Mouse (Mus musculus) heart, adult 11 months (tissue): ENCODE results near the gene Cmtm7.
A peak's percentile ranks its signal among the peaks of the same experiment; 100 is the strongest.

Experiments
- DNase-seq: peaks from one replicate; pipeline ENCODE4 v3.0.0; 2022

The Cmtm7 gene

GRCm38 (mm10) chr9:114793764-114794295, 12.2 kb upstream of the Cmtm7 start:
- DNase-seq, result no peak

- no peak for DNase-seq
These were observed 8.3 kb upstream of the Cmtm7 start for GRCm38 (mm10) chr9:114789989-114790388.

DNA sequence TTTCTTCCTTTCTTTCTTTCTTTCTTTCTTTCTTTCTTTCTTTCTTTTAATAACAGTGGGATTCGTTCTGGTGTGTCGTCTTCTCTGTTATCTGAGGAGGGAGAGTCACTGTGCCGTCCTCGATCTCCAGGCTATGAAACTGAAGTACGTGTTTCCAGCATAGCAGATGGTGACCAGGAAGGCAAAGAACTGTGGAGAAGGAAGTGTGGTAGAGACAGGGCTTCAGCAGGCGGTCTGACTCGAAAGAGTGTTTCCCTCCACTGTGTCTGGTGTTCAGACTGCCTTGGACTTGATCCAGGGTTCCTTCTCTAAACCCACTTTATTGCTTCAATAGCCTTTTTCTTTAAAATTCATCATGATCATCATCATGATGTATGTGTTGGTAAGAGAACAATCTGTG, 7.9 kb upstream of the Cmtm7 start:
- DNase-seq, result no peak

GRCm38 (mm10) chr9:114788697-114789096, 7.0 kb upstream of the Cmtm7 start:
- no peak for DNase-seq

- no peak for DNase-seq
These were observed 6.1 kb upstream of the Cmtm7 start for GRCm38 (mm10) chr9:114787716-114788115.

- no peak for DNase-seq
These were observed 5.5 kb upstream of the Cmtm7 start for GRCm38 (mm10) chr9:114787134-114787533.

- no peak for DNase-seq
These were observed 3.9 kb upstream of the Cmtm7 start for GRCm38 (mm10) chr9:114785432-114786125.

DNA sequence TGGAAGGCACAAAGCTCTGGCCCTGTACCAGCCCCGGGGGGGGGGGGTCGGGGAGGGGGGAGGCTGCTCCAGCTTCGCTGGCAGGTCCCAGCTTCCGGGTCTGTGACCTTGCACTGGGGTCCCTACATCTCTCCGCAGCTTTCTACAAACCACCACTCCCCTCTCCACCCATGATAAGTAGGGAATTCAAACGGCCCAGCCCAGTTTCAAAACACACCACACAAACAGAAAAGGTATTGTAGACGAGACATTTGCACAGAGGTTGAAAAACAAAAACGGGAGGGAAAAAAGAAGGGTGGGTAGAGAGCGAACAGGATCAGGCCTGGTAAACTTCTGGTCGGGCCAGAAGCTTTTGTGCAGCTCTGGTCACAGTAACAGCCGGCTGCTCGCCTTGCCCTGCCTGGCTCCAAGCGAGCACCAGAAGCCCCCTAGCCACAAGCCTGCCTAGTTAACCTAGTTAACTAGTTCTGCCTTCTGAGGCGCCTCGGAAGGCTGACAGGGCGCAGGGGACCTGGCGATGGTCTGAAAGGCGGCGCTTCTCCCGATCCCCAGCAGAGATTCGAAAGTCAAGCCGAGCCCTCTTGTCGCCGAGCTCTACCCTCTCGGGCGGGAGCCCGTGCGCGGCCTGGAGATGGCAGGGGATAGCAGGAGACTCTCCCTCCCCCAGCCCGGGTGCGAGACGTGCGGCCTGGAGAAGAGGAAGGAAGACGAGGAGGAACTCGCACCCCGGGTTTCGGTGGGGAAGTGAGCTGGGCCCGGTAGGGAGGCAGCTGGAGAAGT, 720 bp downstream of the Cmtm7 start:
- peak; percentile 98 for DNase-seq

DNA sequence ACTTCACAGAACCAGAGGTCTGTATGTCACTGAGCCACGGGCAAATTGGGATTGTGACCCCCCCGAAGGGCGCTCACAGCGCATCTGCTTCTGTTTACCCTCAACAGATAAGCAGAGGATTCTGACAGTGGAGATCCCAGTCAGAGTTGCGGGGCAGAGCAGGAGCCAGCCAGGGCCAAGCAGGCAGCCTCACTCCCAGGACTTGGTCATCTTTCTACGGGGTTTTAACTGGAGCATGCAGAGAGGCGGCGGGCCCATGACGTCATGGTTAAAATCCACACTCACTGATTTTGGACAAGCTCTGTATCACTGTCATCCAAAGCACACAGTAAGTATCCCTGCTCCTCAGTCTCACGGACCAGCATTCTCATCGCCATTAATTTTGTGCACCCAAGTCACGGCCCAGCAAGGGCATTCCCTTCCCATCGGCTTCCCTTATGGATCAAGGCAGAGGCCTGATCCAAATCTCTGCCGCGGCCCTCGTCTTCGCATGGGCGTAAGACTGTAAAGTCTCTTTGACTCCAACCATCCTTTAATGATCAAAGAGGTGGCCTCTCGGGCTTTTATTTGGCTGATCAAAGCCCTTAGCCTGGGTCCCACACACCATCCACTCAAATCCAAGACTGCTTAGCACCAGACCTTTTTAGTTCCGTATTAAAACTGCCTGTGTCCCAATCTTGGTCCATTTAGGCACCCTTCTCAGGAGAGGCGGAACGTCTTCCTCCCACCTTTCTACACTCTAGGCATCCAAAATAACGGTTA, 1.5 kb downstream of the Cmtm7 start:
- DNase-seq, result peak; percentile 91

DNA sequence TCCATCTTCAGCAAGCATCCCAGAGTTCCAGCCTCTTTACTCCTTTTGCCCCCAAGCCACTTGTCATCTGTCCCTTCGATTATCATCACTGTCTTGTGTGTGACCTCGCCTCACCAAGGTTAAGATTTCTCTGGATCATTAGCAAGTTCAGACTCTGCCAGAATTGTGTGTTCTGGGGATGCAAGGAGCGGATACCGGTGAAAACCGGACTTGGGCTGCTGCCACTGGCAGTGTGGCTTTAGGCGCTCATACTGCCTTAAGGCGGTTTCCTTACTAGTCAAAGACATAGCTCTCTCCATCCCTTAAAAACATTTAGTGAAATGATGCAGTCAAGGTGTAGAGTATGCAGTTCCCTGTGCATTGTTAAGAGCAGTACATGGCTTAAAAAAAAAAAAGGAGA, 2.8 kb downstream of the Cmtm7 start:
- DNase-seq, result no peak

DNA sequence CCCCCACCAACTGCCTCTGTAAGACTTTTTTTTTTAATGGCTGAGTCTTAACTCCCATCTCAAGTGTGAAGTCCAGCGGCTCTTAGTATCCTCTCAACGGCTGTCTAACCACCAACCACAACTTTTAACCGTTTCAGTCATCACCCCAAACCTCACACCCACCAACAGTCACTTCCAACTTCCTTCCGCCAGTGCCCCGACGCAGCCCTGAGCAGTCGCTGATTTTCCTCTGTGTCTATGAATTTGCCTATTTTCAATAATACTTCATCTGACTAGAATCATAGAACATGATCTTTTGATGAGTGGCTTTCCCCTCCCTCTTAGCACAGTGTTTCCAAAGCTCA, 3.6 kb downstream of the Cmtm7 start:
- no peak for DNase-seq

GRCm38 (mm10) chr9:114777178-114778046, 4.2 kb downstream of the Cmtm7 start:
- DNase-seq, result no peak

DNA sequence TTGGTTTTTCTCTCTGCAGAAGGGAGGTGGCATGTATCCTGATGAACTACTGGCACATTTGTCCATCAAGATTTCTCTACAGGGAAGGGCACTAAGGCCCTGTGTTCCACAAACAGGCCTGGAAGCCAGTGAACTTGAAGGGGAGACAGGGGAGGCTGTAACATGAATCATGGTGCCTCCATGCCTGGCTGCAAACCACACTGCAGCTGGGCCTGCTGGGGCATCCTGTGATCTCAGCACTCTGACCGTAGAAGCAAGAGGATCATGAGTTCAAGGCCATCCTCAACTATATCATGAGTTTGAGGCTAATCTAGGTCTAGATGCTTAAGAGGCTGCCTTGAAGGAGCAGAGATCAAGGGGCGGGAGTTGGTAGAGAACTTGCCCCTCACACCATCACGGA, 5.3 kb downstream of the Cmtm7 start:
- no peak for DNase-seq

DNA sequence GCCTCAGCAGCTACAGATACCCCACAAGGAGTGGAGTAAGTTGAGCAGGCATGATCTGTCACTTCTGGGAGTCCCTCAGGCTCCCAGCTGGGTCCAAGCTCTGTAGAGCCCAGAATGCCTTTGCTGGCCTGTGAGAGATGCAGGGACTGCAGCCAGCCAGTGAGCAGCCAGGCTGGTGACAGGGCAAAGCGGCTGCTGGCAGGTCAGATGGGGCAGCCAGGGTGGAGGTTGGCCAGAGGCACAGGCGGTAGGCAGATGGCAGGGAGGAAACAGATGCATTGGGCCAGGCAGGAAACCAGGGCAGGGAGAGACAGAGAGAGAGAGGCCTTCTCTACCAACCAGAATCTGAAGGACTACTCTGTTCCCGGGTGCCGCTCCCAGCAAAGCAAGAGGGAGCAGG, 6.4 kb downstream of the Cmtm7 start:
- DNase-seq, result peak; percentile 97

DNA sequence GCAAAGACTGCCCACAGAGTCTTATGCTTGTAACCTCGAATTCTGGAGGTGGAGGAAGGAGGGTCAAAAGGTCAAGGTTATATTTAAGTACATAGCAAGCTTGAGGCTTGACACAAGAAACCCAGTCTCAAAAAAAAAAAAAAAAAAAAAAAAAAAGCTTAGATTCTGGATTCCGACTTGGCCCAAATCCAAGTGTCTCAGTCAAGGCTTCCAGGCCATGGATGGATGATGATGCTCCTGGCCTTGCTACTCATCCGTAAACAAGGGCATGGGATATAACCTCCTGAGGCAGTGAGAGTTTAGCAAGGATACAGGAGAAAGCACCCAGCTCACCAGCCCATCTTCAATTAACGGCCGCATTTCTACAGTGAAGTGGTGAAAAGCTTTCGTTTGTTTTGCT, 7.0 kb downstream of the Cmtm7 start:
- DNase-seq, result no peak

DNA sequence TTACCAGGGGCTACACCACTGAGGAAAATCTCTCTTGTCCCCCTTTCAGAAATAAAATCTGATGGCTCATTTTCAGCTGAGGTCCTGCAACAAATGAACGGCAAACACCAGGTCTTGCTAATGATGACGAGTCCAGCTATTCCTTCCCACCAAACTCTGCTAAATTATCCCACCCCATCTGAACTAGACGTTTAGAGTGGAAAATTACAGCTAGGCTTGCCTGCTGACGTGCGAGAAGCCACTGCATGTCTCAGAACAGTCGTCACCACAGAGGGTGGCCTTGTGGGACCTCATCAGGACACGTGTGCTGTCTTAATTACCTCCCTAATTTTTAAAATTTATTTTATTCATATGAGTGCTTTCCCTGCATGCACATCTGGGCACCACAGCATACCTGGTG, 10.1 kb downstream of the Cmtm7 start:
- DNase-seq, result peak; percentile 86

GRCm38 (mm10) chr9:114770224-114770623, 11.4 kb downstream of the Cmtm7 start:
- DNase-seq, result peak; percentile 90

DNA sequence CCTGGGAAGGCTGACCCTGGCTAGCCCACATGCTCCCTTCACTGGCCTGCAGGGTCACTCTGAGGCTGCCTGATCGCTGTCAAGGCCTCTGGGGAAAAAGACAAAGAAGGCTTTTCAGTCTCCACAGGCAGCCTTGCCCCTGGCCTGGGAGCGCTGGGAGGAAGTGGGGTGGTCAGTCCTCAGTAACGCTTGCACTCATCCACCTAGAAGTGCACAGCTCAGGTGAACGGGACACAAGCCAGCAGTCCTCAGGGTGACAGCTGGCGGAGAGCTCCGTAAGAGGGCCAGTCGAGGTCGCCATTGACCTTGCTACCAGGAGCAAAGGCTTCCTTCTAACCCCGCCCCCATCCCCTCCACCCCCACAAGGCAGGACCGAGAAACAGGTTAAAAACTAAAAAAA, 13.6 kb downstream of the Cmtm7 start:
- DNase-seq, result peak; percentile 88

GRCm38 (mm10) chr9:114767507-114767906, 14.1 kb downstream of the Cmtm7 start:
- DNase-seq, result no peak

DNA sequence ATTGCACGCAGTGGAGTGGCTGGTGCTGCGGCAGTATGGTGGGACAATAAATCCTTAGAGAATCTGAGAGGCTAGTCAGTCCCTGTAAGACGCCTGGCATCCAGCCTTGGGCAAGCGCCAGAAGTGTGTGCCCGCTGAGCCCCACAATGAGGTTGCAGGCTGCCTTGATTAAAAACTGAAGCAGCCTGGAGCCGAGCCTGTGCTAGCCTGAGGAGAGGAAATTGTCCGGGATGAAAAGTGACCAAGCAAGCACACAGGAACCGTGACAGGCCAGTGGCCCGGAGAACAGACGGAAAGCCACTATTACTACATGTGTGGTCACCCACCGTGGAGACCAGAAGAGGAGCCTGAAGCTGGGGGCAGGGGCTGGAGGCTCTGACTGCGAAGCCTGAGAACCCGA, 14.6 kb downstream of the Cmtm7 start:
- peak; percentile 88 for DNase-seq

DNA sequence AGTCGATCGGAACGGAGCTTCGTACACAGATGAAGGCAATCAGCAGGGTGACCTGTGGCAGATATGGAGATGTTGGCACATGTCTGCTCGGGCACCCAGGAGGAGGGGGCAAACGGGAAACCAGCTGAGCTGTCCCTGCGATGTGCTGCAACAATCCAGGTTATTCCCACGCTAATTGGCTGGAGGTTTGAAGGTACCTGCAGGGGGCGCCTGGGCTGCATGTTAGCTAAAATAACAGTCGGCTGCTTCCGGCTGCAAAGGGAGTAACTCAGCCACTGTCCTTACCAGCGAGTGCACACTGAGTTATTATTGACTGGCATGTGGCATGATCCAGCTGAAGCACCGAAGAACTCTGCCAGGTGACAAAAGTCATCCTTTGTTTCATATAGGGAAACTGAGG, 18.3 kb downstream of the Cmtm7 start:
- no peak for DNase-seq

DNA sequence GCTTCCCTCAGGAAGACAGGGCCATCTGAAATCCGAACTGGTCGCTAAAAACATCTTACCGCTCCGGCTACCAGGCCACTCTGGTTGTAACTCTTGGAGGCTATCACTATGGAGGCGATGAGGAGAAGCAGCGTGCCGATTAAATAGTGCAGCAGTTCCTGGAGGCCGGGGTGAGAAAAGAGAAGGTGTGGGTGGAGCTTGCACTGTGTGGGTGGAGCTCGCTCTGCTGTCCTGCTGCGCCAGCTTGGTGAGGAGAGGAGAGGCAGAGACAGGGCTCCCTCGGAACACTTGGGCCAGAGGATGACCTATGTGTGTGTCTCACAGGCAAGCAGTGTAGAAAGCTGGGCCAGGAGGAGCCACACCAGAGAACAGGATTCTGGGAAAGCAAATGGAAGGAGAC, 19.8 kb downstream of the Cmtm7 start:
- DNase-seq, result no peak

DNA sequence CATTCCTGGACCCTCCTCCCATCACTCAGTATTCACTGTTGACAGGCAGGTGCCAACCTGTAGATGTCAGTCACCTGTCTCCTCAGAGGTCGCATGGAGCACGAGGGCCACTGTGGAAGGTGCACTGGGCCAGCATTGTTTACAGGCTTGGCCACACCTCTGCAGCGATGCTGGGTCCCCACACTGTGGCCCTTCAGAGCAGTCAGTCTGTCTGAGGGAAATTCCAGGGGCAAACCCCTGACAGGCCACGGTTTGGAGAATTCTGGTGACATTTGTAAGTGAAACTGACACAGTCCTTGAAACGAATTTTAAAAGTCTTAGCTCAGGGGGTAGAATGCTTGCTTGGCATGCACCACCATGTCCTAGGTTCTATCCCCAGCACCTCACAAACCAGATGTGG, 21.3 kb downstream of the Cmtm7 start:
- DNase-seq, result no peak
